Mouse (Mus musculus) adrenal gland, postnatal 10 days (tissue): ENCODE data around the gene Slc52a3. TPM values are rescaled to one million over a fixed set of nuclear protein-coding genes. Genes with fewer than 3 reads are reported as not detected.
"Not testable (repeated sequence)": the region's sequence is repeated elsewhere in the genome, so short reads cannot be mapped to it uniquely, and the experiment has no call there.

Source experiments
- DNase-seq: peaks from one replicate; pipeline ENCODE4 v3.0.0; 2021; ENCODE audit warnings: mixed read lengths
- total RNA-seq, 2 experiments: library from RNA; stranded (reverse); gene quantifications; 2 replicates each; pipeline ENCODE4 v1.2.3; 2021

Gene Slc52a3
- total RNA-seq, 2 experiments from 2014 or later, result 1.6 to 2.2 TPM

- DNase-seq, result peak; percentile 47
Measured at GRCm38 (mm10) chr2:151973595-151974562, 22.4 kb upstream of the Slc52a3 start.

- DNase-seq, result no peak
Measured at GRCm38 (mm10) chr2:151975295-151975694, 21.0 kb upstream of the Slc52a3 start.

GRCm38 (mm10) chr2:151976067-151976466 is 20.2 kb upstream of the Slc52a3 start:
- DNase-seq, result no peak

GRCm38 (mm10) chr2:151977689-151978440 is 18.4 kb upstream of the Slc52a3 start:
- DNase-seq, result peak; percentile 29

- no peak for DNase-seq
Measured at GRCm38 (mm10) chr2:151978494-151978893, 17.8 kb upstream of the Slc52a3 start.

- peak; percentile 95 for DNase-seq
Measured at GRCm38 (mm10) chr2:151979470-151980354, 16.6 kb upstream of the Slc52a3 start, which contains the start of gene Fam110a. Gene Fam110a, minus strand, starts transcription at chr2:151980219.

- no peak for DNase-seq
Measured at GRCm38 (mm10) chr2:151980355-151980693, 16.0 kb upstream of the Slc52a3 start.

GRCm38 (mm10) chr2:151981268-151981667 is 15.0 kb upstream of the Slc52a3 start:
- no peak for DNase-seq

GRCm38 (mm10) chr2:151982476-151982875 is 13.8 kb upstream of the Slc52a3 start:
- no peak for DNase-seq

GRCm38 (mm10) chr2:151984019-151984418 is 12.3 kb upstream of the Slc52a3 start:
- no peak for DNase-seq

GRCm38 (mm10) chr2:151985426-151986172 is 10.7 kb upstream of the Slc52a3 start:
- DNase-seq, result no peak

GRCm38 (mm10) chr2:151986958-151987357 is 9.4 kb upstream of the Slc52a3 start:
- DNase-seq, result no peak

GRCm38 (mm10) chr2:151988978-151989377 is 7.3 kb upstream of the Slc52a3 start:
- DNase-seq, result no peak

GRCm38 (mm10) chr2:151990985-151991394 is 5.3 kb upstream of the Slc52a3 start:
- DNase-seq, result no peak

- DNase-seq, result no peak
Measured at GRCm38 (mm10) chr2:151991446-151991845, 4.9 kb upstream of the Slc52a3 start.

- peak; percentile 84 for DNase-seq
Measured at GRCm38 (mm10) chr2:151994350-151995122, 1.8 kb upstream of the Slc52a3 start.

- DNase-seq, result not testable (repeated sequence)
Measured at GRCm38 (mm10) chr2:151997190-151997575, 872 bp downstream of the Slc52a3 start.

GRCm38 (mm10) chr2:151997776-151998504 is 1.6 kb downstream of the Slc52a3 start:
- no peak for DNase-seq

GRCm38 (mm10) chr2:151998505-151998899 is 2.2 kb downstream of the Slc52a3 start:
- peak; percentile 44 for DNase-seq

GRCm38 (mm10) chr2:151998932-151999331 is 2.6 kb downstream of the Slc52a3 start:
- no peak for DNase-seq
